Mouse (Mus musculus): ENCODE measurements at regions not wholly inside any gene's neighbourhood (a gene's known extent, or its start where the extent isn't known, plus 50 kb on each side); places are given as distances from the start of the nearest gene placed in this dataset.

- TF ChIP-seq MYOD1 (IDR thresholded peaks at IDR 0.05; ENCODE audit: control insufficient read depth, insufficient read length, low read depth) (no peak), USF1 (IDR thresholded peaks at IDR 0.05; ENCODE audit: low read depth) (no peak), CEBPB (IDR thresholded peaks at IDR 0.05; ENCODE audit: low read depth) (no peak), MYOG (IDR thresholded peaks at IDR 0.05; ENCODE audit: control insufficient read depth, extremely low read depth, insufficient read length) (no peak), CTCF (IDR thresholded peaks at IDR 0.05; ENCODE audit: control insufficient read depth, insufficient read depth, insufficient read length) (no peak), MAX (IDR thresholded peaks at IDR 0.05) (no peak), FOSL1 (IDR thresholded peaks at IDR 0.05; ENCODE audit: insufficient read depth, low read length, poor library complexity, severe bottlenecking) (no peak)
- Histone ChIP-seq H3K79me3 (ENCODE audit: low read depth) (no peaks in the 10 kb centered on the region), H3K36me3 (ENCODE audit: control insufficient read depth, insufficient read depth) (no peaks in the 10 kb centered on the region), H3ac (ENCODE audit: control insufficient read depth, insufficient read length, low read depth) (no peak overlapping the region), H3K79me2 (ENCODE audit: control insufficient read depth, insufficient read depth) (no peaks in the 10 kb centered on the region), H3K4me3 (ENCODE audit: insufficient read depth, poor library complexity, severe bottlenecking) (no peak overlapping the region), H3K27me3 (ENCODE audit: control insufficient read depth, insufficient read depth, insufficient read length) (no peaks in the 10 kb centered on the region)
These were observed 456.5 kb downstream of the Dhx35 start for GRCm38 (mm10) chr2:159250993-159251665.

GRCm38 (mm10) chr2:159270221-159271080, 475.8 kb downstream of the Dhx35 start:
- Histone ChIP-seq H3K4me3 (ENCODE audit: insufficient read depth, poor library complexity, severe bottlenecking) (no peak overlapping the region), H3K79me2 (ENCODE audit: control insufficient read depth, insufficient read depth) (no peaks in the 10 kb centered on the region), H3ac (ENCODE audit: control insufficient read depth, insufficient read length, low read depth) (no peak overlapping the region), H3K79me3 (ENCODE audit: low read depth) (no peaks in the 10 kb centered on the region), H3K36me3 (ENCODE audit: control insufficient read depth, insufficient read depth) (no peaks in the 10 kb centered on the region), H3K27me3 (ENCODE audit: control insufficient read depth, insufficient read depth, insufficient read length) (no peaks in the 10 kb centered on the region)
- TF ChIP-seq MYOG (IDR thresholded peaks at IDR 0.05; ENCODE audit: control insufficient read depth, extremely low read depth, insufficient read length) (no peak), FOSL1 (IDR thresholded peaks at IDR 0.05; ENCODE audit: insufficient read depth, low read length, poor library complexity, severe bottlenecking) (no peak), CTCF (IDR thresholded peaks at IDR 0.05; ENCODE audit: control insufficient read depth, insufficient read depth, insufficient read length) (no peak)

- Histone ChIP-seq H3K79me3 (ENCODE audit: low read depth) (no peaks in the 10 kb centered on the region), H3K36me3 (ENCODE audit: control insufficient read depth, insufficient read depth) (no peaks in the 10 kb centered on the region), H3ac (ENCODE audit: control insufficient read depth, insufficient read length, low read depth) (no peak overlapping the region), H3K27me3 (ENCODE audit: control insufficient read depth, insufficient read depth, insufficient read length) (no peaks in the 10 kb centered on the region), H3K4me3 (ENCODE audit: insufficient read depth, poor library complexity, severe bottlenecking) (no peak overlapping the region), H3K79me2 (ENCODE audit: control insufficient read depth, insufficient read depth) (no peaks in the 10 kb centered on the region)
- no peak for TF ChIP-seq MAX (IDR thresholded peaks at IDR 0.05)
- no peak for TF ChIP-seq FOSL1 (IDR thresholded peaks at IDR 0.05; ENCODE audit: insufficient read depth, low read length, poor library complexity, severe bottlenecking)
- TF ChIP-seq CTCF (IDR thresholded peaks at IDR 0.05; ENCODE audit: control insufficient read depth, insufficient read depth, insufficient read length) = no peak
- no peak for TF ChIP-seq CEBPB (IDR thresholded peaks at IDR 0.05; ENCODE audit: low read depth)
- no peak for TF ChIP-seq USF1 (IDR thresholded peaks at IDR 0.05; ENCODE audit: low read depth)
- no peak for TF ChIP-seq MYOD1 (IDR thresholded peaks at IDR 0.05; ENCODE audit: control insufficient read depth, insufficient read length, low read depth)
- TF ChIP-seq MYOG (IDR thresholded peaks at IDR 0.05; ENCODE audit: control insufficient read depth, extremely low read depth, insufficient read length) = no peak
These were observed 484.3 kb downstream of the Dhx35 start for GRCm38 (mm10) chr2:159278896-159279295.

- no peaks in the 10 kb centered on the region for H3K27me3 ChIP-seq (ENCODE audit: control insufficient read depth, insufficient read depth, insufficient read length)
- no peaks in the 10 kb centered on the region for H3K79me2 ChIP-seq (ENCODE audit: control insufficient read depth, insufficient read depth)
- H3ac ChIP-seq (ENCODE audit: control insufficient read depth, insufficient read length, low read depth) = no peak overlapping the region
- TF ChIP-seq CEBPB (IDR thresholded peaks at IDR 0.05; ENCODE audit: low read depth) (no peak), FOSL1 (IDR thresholded peaks at IDR 0.05; ENCODE audit: insufficient read depth, low read length, poor library complexity, severe bottlenecking) (no peak), MYOD1 (IDR thresholded peaks at IDR 0.05; ENCODE audit: control insufficient read depth, insufficient read length, low read depth) (no peak), USF1 (IDR thresholded peaks at IDR 0.05; ENCODE audit: low read depth) (no peak), CTCF (IDR thresholded peaks at IDR 0.05; ENCODE audit: control insufficient read depth, insufficient read depth, insufficient read length) (no peak), MAX (IDR thresholded peaks at IDR 0.05) (no peak), MYOG (IDR thresholded peaks at IDR 0.05; ENCODE audit: control insufficient read depth, extremely low read depth, insufficient read length) (no peak)
- H3K4me3 ChIP-seq (ENCODE audit: insufficient read depth, poor library complexity, severe bottlenecking) = no peak overlapping the region
- no peaks in the 10 kb centered on the region for H3K36me3 ChIP-seq (ENCODE audit: control insufficient read depth, insufficient read depth)
- H3K79me3 ChIP-seq (ENCODE audit: low read depth) = no peaks in the 10 kb centered on the region
These were observed 487.1 kb downstream of the Dhx35 start for GRCm38 (mm10) chr2:159281558-159282320.

DNA sequence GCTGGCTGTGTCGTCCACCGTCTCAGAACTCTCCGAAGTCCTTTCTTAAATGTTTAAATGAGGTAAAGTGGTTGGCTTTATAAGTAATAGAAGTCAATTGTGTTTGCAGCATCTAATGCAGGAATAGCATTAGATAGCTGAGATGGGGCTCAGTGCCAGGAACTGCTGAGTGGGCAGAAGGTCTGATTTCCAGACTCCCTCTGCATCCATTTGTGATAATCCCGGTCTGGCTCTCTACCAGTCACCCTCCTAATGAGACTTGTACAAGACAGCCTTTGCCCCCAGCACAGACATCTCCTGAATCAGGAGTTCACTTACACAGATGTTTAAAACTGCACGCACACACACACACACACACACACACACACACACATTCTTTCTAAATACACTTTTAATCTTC, 489.5 kb downstream of the Dhx35 start:
- Histone ChIP-seq H3K79me3 (ENCODE audit: low read depth) (no peaks in the 10 kb centered on the region), H3K79me2 (ENCODE audit: control insufficient read depth, insufficient read depth) (no peaks in the 10 kb centered on the region), H3K36me3 (ENCODE audit: control insufficient read depth, insufficient read depth) (no peaks in the 10 kb centered on the region), H3K27me3 (ENCODE audit: control insufficient read depth, insufficient read depth, insufficient read length) (no peaks in the 10 kb centered on the region), H3K4me3 (ENCODE audit: insufficient read depth, poor library complexity, severe bottlenecking) (no peak overlapping the region), H3ac (ENCODE audit: control insufficient read depth, insufficient read length, low read depth) (no peak overlapping the region)
- TF ChIP-seq USF1 (IDR thresholded peaks at IDR 0.05; ENCODE audit: low read depth) (no peak), MYOD1 (IDR thresholded peaks at IDR 0.05; ENCODE audit: control insufficient read depth, insufficient read length, low read depth) (no peak), MAX (IDR thresholded peaks at IDR 0.05) (no peak), FOSL1 (IDR thresholded peaks at IDR 0.05; ENCODE audit: insufficient read depth, low read length, poor library complexity, severe bottlenecking) (no peak), CTCF (IDR thresholded peaks at IDR 0.05; ENCODE audit: control insufficient read depth, insufficient read depth, insufficient read length) (no peak), CEBPB (IDR thresholded peaks at IDR 0.05; ENCODE audit: low read depth) (no peak), MYOG (IDR thresholded peaks at IDR 0.05; ENCODE audit: control insufficient read depth, extremely low read depth, insufficient read length) (no peak)
